Mouse (Mus musculus): ENCODE measurements at regions not wholly inside any gene's neighbourhood (a gene's known extent, or its start where the extent isn't known, plus 50 kb on each side); places are given as distances from the start of the nearest gene placed in this dataset.
"Not testable (repeated sequence)": the region's sequence is repeated elsewhere in the genome, so short reads cannot be mapped to it uniquely, and the experiment has no call there.

DNA sequence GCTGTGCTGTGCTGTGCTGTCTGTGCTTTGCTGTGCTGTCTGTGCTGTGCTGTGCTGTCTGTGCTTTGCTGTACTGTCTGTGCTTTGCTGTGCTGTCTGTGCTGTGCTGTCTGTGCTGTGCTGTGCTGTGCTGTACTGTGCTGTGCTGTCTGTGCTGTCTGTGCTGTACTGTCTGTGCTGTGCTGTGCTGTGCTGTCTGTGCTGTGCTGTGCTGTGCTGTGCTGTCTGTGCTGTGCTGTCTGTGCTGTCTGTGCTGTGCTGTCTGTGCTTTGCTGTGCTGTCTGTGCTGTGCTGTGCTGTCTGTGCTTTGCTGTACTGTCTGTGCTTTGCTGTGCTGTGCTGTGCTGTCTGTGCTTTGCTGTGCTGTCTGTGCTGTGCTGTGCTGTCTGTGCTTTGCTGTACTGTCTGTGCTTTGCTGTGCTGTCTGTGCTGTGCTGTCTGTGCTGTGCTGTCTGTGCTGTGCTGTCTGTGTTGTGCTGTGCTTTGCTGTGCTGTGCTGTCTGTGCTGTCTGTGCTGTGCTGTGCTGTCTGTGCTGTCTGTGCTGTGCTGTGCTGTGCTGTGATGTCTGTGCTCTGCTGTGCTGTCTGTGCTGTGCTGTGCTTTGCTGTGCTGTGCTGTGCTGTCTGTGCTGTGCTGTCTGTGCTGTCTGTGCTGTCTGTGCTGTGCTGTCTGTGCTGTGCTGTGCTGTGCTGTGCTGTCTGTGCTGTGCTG lies 197.5 kb downstream of the Tcp10c start:
- DNase-seq = not testable (repeated sequence)

DNA sequence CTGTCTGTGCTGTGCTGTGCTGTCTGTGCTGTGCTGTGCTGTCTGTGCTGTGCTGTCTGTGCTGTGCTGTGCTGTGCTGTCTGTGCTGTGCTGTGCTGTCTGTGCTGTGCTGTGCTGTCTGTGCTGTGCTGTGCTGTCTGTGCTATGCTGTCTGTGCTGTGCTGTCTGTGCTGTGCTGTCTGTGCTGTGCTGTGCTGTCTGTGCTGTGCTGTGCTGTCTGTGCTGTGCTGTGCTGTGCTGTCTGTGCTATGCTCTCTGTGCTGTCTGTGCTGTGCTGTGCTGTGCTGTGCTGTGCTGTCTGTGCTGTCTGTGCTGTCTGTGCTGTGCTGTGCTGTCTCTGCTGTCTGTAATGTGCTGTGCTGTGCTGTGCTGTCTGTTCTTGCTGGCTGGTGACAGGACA lies 198.5 kb downstream of the Tcp10c start:
- peak; percentile 25 for DNase-seq

DNA sequence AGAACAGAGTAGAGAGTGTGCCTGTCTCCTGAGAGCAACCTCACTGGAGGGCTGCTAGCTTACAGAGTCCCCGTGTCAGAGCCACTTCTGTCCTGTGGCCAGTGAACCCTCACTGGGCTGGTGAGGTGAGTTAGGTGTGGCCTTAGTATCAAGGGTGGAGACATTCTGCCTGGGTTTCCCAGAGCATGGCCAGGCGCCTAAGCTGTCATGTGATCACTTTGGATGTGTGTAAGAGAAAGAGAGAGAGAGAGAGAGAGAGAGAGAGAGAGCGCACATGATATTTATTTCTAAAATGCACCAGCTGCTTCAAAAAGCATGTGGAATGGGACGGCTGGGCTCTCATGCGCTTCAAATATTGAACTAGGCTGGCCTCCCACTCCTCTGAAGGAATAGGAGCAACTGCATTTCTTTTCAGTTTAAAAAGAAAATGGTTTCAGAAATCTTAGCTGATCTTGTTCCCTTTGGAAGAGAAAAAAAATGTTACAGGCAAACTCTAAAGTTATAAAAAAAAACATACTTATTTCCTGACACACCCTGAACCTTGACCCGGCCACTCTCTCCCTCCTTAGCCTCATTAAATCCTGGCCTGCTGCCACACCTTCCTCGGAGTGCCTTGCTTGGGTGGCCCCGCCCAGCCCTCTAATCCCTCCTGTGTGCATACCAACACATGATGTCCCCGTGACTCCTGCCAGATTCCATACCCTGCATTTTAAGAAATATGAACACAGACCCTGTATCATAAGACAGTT lies 201.1 kb downstream of the Tcp10c start:
- peak; percentile 63 for DNase-seq

DNA sequence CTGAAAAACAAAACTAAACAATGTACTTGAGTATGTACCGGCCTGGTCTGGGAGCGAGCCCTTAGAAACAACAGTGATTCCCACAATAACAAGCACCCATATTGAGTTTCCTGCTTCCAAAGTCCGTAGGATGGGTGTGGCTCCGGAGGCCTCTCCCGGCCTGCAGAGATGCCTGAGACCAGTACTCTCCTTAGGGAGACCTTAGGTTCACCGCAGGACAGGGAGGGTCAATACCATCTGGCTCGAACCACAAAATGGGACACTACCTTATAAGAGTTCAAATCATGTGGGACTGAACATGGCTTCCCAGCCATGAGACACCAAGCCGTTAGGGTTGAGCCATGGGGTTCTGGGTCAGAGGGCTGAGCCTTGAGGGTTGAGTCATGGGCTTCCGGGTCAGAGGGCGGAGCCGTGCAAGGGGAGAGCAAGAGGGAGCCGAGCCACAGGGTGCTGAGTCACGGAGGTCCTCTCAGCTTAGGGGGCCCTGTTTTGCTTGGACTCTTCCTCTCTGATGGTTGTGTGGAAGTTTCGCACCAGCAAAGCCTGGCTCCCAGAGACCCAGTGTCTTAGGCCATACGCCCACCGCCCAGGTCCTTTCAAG lies 201.8 kb downstream of the Tcp10c start:
- not testable (repeated sequence) for DNase-seq

DNA sequence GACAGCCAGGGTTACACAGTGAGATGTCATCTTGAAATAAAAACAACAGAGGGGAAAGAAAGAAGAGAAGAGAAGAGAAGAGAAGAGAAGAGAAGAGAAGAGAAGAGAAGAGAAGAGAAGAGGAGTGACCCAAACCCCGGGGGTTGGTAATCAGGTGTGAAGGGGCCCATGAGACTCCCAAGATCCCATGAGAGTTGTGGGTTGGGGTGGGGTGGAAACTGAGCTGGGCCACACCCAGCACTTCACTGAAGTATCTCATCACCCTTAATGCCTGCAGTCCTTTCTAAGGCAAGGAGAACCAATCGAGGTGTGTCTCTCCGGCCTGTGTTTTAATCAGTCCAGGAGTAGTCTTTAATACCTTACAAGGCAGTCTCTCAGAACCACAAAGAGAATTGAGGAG lies 201.5 kb upstream of the Afdn start:
- DNase-seq = no peak

DNA sequence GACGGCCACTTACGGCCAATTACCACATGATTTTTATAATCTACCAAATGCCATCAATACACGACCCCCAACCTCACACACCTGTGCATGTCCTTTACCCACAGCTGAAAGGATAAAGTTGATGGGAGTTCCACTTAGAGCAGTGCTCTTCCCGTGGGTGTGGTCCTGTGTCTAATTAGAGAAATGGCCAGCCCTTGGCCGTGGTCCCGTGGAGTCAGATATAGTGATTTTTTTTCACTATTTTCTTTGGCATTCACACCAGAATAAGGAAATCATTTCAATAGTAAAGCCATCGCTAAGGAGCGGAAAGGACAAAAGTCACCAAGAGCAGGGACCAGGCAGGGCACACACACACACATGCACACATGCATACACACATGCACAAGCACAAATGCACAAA lies 199.0 kb upstream of the Afdn start:
- DNase-seq = no peak

DNA sequence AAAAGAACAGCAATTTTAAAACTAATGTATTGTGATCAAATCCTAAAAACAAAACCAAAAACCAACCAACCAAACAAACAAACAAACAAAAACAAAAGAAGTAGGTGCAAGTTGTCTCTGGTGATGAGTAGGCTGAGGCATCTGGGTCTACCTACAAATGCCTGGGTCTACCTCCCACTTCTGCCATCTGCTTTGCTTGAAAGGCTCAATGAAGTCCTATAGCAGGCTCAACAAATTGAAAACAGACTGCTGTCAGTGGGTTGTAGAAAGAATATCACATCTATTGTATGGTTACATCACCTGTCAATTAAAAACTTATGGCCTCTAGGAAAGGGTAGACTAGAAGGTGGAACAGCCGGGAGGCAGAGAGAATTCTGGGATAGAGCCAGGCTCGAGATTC lies 197.4 kb upstream of the Afdn start:
- DNase-seq = no peak

DNA sequence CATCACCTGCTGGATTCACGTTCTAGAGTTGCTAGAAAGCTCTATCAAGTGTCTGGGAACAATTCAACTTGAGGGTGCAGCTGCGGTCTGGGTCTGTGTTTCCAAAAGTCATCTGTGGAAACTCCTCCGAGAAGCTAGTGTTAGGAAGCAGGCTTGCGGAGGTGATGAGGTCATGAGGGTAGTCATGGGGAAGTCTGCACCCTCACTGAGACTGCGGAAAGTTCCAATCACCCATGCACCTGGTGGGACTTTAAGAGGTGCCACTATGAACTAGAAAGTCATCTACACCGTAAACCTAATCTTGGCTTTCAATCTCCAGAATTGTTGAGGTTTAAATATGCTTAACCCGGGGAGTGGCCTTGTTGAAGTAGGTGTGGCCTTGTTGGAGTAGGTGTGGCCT lies 195.5 kb upstream of the Afdn start:
- DNase-seq = no peak

DNA sequence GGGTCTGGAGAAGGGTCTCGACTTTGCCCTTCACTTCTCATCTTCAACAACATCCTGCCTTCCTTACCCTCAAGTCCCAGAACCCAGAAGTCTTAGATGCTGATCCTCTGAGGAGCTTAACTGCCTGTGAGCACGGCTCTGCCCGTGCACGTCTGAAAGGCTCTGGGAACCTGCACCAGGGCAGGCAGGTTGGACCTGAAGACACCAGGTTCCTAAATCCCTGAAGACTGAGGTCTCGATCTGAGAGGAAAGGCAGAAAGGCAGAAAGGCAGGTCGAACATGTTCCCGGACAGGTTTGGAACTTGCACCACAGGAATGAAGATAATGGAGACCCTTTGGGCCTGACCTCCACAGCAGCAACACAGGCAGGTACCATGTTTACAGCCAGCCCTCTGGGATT lies 193.7 kb upstream of the Afdn start:
- no peak for DNase-seq

DNA sequence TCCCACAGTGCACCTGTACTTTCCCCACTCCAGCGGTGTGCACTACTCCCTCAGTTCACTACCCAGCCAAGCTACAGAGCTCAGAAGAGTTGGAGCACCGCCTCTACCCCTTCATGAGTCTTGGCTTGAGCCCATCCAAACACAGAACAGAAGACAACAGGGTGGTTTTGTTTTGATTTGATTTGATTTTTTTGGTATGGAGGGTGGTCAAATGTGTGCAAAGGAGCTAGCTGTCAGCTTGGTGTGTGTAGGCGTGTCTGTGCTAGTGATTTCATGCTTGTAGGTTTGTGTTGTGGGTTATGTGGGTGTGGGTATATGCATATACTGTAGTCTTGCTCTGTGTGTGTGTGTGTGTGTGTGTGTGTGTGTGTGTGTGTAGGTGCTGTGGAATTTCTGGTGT lies 193.2 kb upstream of the Afdn start:
- DNase-seq = no peak

DNA sequence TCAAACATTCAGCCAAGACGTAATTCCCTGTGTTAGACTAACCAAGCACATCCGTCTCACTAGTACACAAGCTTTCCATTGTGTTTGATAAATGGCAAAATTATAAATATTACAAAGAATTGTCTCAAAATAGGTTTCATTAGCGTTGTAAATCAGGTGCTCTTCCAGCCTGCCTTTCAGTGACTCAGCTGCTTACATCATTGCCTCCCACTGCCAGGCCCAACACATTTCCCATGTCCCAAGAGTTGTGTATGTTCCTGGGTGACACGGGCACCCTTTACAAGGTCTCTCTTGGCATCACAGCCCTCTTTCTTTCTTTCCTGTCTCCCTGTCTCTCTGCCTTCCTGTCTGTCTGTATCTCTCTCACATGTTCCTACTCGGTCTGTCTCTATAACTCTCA lies 189.5 kb upstream of the Afdn start:
- no peak for DNase-seq

DNA sequence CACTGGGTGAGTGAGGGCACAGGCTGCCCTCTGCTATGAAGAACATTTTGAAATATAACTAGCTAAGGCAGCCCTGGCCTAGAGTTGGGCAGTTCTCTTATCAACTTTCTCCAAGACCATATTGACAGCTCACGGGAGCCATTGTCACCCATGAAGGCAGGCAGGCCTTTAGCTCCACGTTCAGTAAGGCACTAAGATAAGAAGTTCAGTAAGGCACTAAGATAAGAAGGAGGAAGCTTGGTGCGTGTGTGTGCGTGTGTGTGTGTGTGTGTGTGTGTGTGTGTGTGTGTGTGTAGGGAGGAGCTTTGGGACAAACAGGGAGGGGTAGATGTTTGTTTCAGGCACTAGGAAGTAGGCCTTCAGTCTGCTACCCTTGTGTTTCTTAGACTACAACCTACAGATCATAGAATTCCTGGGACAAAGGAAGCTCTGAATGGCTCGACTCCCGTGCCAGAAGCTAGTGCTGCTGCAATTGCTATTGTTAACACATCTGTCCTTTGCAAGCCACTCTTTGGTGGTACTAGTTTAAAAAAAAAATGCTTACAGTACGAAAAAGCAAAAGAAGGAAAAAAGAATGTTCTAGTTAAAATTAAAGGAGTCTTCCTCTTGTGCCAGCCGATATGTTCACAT lies 188.0 kb upstream of the Afdn start:
- DNase-seq = no peak

DNA sequence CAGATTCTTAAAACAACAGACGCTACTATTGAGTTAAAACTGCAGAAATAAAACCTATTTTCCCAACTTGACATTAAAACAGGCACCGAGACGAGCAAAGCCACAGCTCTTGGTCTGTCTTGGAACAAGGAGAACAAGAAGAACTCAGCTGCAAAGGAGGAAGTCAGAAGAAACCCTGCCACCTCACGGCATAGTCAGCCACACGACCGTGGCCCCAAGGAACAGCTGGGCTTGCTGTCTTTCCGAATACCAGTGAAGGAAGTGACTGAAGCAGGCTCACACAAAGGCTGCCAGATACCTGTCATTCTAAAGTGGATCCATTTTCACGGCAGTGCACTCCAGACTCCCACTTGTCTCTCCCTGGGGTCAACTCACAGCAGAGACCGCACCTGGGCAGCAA lies 187.3 kb upstream of the Afdn start:
- no peak for DNase-seq

DNA sequence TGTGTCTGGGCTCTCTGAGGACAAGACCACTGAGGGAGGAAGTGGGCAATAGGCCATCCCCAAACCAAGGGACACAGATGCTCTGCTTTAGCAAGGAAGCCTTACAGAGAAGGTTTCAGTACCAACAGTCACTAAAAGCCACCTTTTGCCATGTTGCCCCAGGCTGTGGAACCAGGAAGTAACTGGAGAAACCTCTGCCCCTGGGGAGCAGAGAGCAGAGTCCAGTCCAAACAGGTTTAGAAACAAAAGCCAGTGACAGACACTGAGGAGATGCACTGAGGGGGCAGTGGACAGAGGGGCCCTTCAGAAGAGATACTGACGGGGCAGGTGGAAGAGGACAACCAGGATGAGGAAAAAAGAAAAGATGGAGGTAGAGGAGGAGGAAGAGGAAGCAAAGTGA lies 186.2 kb upstream of the Afdn start:
- DNase-seq = no peak

DNA sequence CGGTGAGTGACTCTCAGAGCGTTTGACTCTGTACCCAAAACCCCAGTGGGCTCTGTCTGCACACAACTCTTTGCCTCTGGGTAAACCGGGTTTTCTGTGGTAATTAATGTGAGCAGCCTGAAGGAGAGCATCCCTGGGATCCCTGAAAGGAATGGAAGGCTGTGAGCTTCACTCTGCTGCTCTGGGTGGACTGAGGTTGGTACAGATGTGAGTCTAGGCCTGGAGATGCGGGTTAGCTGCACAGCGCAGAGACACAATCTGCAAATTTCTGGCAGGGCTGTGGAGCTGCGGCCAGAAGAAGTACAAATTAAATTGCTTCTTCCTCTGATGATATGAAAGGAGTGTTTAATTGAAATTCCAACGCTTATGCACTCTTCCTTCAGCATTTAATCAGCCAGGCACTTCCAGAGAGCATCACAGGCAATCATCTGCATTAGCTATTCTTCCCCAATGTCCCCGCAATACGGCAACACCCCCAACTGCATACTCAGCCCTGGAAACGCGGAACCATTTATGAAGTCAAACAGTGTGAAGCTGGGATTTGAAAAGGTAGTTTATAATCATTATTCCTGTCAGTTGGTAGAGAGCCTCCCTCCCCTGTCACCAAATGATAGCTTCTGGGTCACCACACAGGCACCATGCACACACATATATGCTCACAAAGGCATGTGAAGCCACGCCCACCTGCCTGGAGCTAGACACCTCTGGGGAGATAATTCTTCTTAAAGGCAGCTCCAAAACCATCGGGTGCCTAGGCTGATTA lies 185.5 kb upstream of the Afdn start:
- DNase-seq = no peak

DNA sequence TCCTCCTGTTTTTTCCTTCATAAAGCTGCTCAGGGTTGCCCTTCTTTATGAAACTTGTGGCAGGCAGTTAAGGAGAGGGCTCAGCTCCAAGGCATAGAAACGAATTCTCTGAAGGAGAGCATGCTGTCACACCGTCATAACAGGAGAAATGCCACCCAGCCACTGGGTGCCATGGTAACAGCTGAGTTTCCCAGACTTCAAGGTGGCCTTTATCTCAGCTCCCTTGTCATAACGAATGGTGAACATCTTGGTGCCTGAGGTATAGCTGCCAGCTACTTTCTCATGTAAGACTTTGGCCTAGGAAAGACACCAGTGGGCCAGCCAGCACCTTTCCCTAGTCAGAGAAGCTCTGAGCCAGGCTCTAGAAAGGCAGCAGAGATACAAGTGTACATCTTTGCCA lies 182.5 kb upstream of the Afdn start:
- DNase-seq = no peak

DNA sequence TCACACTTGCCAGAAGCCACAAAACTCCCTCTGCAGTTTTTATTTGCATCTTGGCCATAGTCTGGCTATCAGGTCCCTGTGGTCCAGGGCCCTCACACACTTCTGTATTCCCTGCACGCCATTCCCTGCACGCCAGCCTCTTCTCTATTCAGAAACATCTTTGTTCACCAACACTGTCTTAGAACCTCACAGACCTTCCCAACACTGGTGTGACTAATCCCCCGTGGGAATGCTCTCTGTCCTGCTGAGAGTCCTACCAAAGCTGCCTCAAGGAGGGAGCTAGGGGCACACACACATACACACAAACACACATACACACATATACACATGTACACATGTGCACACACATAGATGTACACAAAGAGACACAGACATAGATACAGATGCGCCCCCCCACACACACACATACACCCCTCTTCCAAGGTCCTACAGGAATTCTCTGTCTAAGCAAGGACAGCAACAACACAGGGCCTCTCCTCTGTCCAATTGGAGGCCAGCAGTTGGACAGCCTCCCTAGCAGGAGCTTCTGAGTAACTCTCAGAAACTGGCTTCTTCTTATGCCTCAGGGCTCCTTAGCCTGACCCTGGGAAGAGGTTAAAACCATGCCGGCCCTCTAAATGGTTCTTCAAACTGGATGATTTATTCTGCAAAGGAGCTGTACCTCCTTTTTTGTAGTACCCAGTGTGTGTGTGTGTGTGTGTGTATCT lies 179.0 kb upstream of the Afdn start:
- DNase-seq = no peak

DNA sequence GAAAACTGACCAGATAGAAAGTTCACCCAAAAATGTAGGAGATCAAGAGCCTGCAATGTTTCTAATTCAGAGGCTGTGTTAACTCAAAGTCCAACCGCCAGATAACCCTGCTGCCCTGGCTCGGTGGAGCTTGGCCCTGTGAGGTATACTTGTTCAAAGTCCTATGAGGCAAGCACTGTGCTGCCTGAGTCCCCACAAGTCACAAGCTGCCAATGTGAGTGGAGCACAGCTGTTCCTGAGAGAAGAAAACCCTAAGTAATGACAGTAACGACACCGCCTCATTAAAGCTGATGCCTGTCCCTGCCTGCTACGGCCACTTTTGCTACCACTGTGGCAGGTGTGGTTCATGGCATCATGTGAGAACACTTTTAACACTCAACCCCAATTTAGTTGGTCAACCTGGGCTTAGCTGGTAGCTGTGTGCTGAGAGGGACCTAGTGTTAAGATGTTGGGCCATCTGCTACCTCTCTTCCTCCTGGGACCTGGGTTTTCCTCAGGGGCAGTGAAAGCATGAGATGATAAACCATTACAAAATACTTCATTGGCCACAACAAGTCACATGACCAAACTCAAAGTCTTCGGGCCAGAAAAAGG lies 178.2 kb upstream of the Afdn start:
- DNase-seq = no peak

DNA sequence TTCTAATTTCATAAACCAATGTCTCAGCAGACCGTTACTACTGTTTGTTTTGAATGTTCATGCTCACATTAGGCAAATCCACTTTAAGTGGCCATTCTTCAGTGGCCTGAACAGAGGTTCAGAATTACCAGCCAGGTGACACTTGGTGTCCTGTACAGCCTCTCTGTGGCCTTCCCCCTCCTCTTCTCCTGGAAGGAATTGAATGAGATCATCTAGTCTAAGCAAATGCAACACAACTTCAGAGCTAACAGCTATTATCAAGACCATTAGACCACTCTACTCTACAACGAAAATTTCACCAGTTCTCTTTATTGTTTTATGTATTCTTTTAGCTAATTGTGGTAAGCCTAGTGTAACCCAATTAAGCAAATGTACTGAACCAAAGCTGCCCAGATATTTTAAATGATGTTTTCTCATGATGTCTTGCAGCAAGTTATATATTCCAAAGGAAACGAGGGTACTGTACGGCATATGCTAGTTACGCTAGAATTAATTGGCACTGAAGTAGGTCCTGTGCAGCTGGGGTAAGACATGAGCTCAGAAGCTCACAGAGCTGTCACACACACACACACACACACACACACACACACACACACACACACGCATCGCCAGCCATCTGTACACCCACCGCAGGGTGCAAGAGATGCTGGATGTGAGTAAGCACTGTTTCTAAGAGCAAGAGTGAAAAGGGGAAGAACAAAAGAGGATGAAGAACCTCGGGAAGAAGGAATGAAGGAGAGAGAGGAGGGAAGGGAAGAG lies 176.7 kb upstream of the Afdn start:
- no peak for DNase-seq

DNA sequence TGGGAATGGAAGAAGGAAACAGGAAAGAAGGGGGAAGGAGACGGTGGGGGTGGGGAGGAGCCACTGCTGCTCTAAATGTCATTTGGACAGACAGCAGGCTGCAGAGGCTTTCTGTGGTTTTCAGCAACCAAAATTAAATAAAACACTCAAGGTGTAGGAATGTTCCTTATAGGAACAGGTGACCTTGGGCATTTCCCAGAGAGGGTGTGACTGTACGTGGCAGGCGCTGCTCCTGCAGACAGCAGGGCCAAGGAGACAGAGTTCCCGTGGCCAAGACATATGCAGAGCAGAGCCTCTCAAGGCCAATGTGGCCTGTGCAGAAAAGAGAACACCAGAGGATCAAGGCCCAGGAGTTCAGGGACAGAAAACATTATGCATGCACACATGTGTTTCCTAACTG lies 175.9 kb upstream of the Afdn start:
- no peak for DNase-seq

Measured in adrenal gland, postnatal 10 days (tissue).